Mouse (Mus musculus) kidney, adult 2 months (tissue): ENCODE results near the gene Ormdl2. TPM values are rescaled to one million over a fixed set of nuclear protein-coding genes. Genes with fewer than 3 reads are reported as not detected.

Experiments
- DNase-seq: peaks from one replicate; pipeline ENCODE4 v3.0.0; 2021
- H3K27ac ChIP-seq: fragments of 200-500 bp; 2 replicates; pipeline ENCODE4 v1.5.1; 2012; ENCODE audit warnings: low read depth, low read length, control low read depth, inconsistent platforms; ENCODE audit not compliant: insufficient read depth
- H3K27me3 ChIP-seq: fragments of 200-500 bp; replicated peaks from 2 replicates; pipeline ENCODE4 v1.6.1; 2012; ENCODE audit warnings: mild to moderate bottlenecking, moderate library complexity, low read length, inconsistent platforms; ENCODE audit not compliant: control insufficient read depth, insufficient read depth
- H3K36me3 ChIP-seq: fragments of 200-500 bp; 2 replicates; pipeline ENCODE4 v1.6.1; 2012; ENCODE audit warnings: mild to moderate bottlenecking, moderate library complexity, low read length, inconsistent platforms; ENCODE audit not compliant: control insufficient read depth, insufficient read depth
- H3K4me1 ChIP-seq: fragments of 200-500 bp; 2 replicates; pipeline ENCODE4 v1.6.1; 2011; ENCODE audit warnings: low read length; ENCODE audit not compliant: control insufficient read depth, insufficient read depth
- H3K4me3 ChIP-seq: fragments of 200-500 bp; 2 replicates; pipeline ENCODE4 v1.5.1; 2011; ENCODE audit warnings: mild to moderate bottlenecking, low read depth, low read length, control low read depth; ENCODE audit not compliant: insufficient read depth
- CTCF ChIP-seq: fragments of 200-500 bp; conservative IDR thresholded peaks from 2 replicates; pipeline ENCODE4 v1.5.1; 2011; ENCODE audit warnings: low read depth, mild to moderate bottlenecking, control low read depth, low read length, moderate library complexity, mixed read lengths; ENCODE audit not compliant: insufficient read depth, insufficient read length
- POLR2A ChIP-seq: fragments of 200-500 bp; IDR thresholded peaks from one replicate; pipeline ENCODE4 v1.6.1; 2011; ENCODE audit warnings: low read depth, low read length, control low read depth
- WGBS: fragments of 180-500 bp; shearing (Covaris S2); methylation state at CpG from one replicate; pipeline ENCODE4 v1.1.7; 2018; 5-methylcytosine and 5-hydroxymethylcytosine counted together
- polyA plus RNA-seq: library from polyadenylated mRNA; depleted of rRNA; stranded (reverse); fragments of >200 nt; gene quantifications from 2 replicates; pipeline ENCODE4 v1.2.3, GENCODE M21; 2012; rRNA removed

The Ormdl2 gene
- 82.9 and 92.1 TPM in 2 replicates for polyA plus RNA-seq

GRCm38 (mm10) chr10:128821358-128822056 lies at the start of gene Ormdl2:
TSS of gene Ormdl2 (minus strand) at chr10:128821645.
- under 1% methylated on average over 46 of the region's 46 CpGs for WGBS
- Histone ChIP-seq H3K27ac (peak within 1 kb of the TSS; percentile 54; the same call in 1 of the 2 replicates), H3K4me3 (peak within 1 kb of the TSS; percentile 81), H3K36me3 (no peaks in the 10 kb centered on the region; the same call in 1 of the 2 replicates), H3K4me1 (peaks cover 3% of the 10 kb centered on the region; the same call in 1 of the 2 replicates), H3K27me3 (no peaks in the 10 kb centered on the region)
- TF ChIP-seq CTCF (no peak), POLR2A (peak; percentile 26)
- peak; percentile 100 for DNase-seq

- DNase-seq, result peak; percentile 13
- Histone ChIP-seq H3K27ac (no peak overlapping the region), H3K4me3 (no peak overlapping the region), H3K4me1 (no peaks in the 10 kb centered on the region), H3K36me3 (peaks cover 4% of the 10 kb centered on the region), H3K27me3 (no peaks in the 10 kb centered on the region; the same call in 1 of the 2 replicates)
- 58% methylated on average over 3 of the region's 3 CpGs for WGBS
- TF ChIP-seq CTCF, result no peak
- TF ChIP-seq POLR2A, result no peak
Measured at GRCm38 (mm10) chr10:128870341-128870740, 48.9 kb upstream of the Ormdl2 start.

- Histone ChIP-seq H3K36me3 (peaks cover 4% of the 10 kb centered on the region), H3K27me3 (no peaks in the 10 kb centered on the region; the same call in 1 of the 2 replicates), H3K27ac (no peak overlapping the region), H3K4me1 (no peaks in the 10 kb centered on the region), H3K4me3 (no peak overlapping the region)
- 76% methylated on average over 1 of the region's 1 CpGs for WGBS
- TF ChIP-seq POLR2A (no peak), CTCF (no peak)
- no peak for DNase-seq
Measured at GRCm38 (mm10) chr10:128866518-128866917, 45.1 kb upstream of the Ormdl2 start.

- DNase-seq, result peak; percentile 17
- WGBS, result 83% methylated on average over 3 of the region's 3 CpGs
- peaks cover 3% of the 10 kb centered on the region; the same call in 1 of the 2 replicates for H3K36me3 ChIP-seq
- H3K4me3 ChIP-seq, result no peak overlapping the region
- H3K27ac ChIP-seq, result no peak overlapping the region
- no peaks in the 10 kb centered on the region; the same call in 1 of the 2 replicates for H3K27me3 ChIP-seq
- TF ChIP-seq CTCF, result 0 out of 2 replicates have a peak, but pooled peaks have one; percentile 23
- no peak for TF ChIP-seq POLR2A
- H3K4me1 ChIP-seq, result no peaks in the 10 kb centered on the region
Measured at GRCm38 (mm10) chr10:128866042-128866441, 44.6 kb upstream of the Ormdl2 start.

- TF ChIP-seq CTCF, result no peak
- no peak for TF ChIP-seq POLR2A
- Histone ChIP-seq H3K27ac (no peak overlapping the region), H3K36me3 (peaks cover 4% of the 10 kb centered on the region; the same call in 1 of the 2 replicates), H3K4me3 (no peak overlapping the region), H3K27me3 (no peaks in the 10 kb centered on the region), H3K4me1 (no peaks in the 10 kb centered on the region)
- DNase-seq, result no peak
Measured at GRCm38 (mm10) chr10:128861176-128861575, 39.7 kb upstream of the Ormdl2 start.

GRCm38 (mm10) chr10:128850339-128850738 lies 28.9 kb upstream of the Ormdl2 start:
- TF ChIP-seq CTCF (no peak), POLR2A (no peak)
- no peaks in the 10 kb centered on the region for H3K27me3 ChIP-seq
- H3K4me3 ChIP-seq, result no peak overlapping the region
- peaks cover 2% of the 10 kb centered on the region; the same call in 1 of the 2 replicates for H3K4me1 ChIP-seq
- 44% methylated on average over 3 of the region's 3 CpGs for WGBS
- no peak overlapping the region for H3K27ac ChIP-seq
- DNase-seq, result no peak
- peaks cover 5% of the 10 kb centered on the region; the same call in 1 of the 2 replicates for H3K36me3 ChIP-seq

GRCm38 (mm10) chr10:128848426-128848825 lies 27.0 kb upstream of the Ormdl2 start:
- H3K4me3 ChIP-seq, result no peak overlapping the region
- H3K27me3 ChIP-seq, result no peaks in the 10 kb centered on the region
- TF ChIP-seq CTCF (no peak), POLR2A (no peak)
- peaks cover 2% of the 10 kb centered on the region; the same call in 1 of the 2 replicates for H3K4me1 ChIP-seq
- no peak overlapping the region for H3K27ac ChIP-seq
- peaks cover 2% of the 10 kb centered on the region; the same call in 1 of the 2 replicates for H3K36me3 ChIP-seq
- peak; percentile 69 for DNase-seq
- 28% methylated on average over 2 of the region's 2 CpGs for WGBS
